Mouse (Mus musculus) forebrain, embryonic 14.5 days (tissue): ENCODE data around the gene Mat2a. TPM values are rescaled to one million over a fixed set of nuclear protein-coding genes. Genes with fewer than 3 reads are reported as not detected.
A peak's percentile ranks its signal among the peaks of the same experiment; 100 is the strongest.
"Not testable (repeated sequence)": the region's sequence is repeated elsewhere in the genome, so short reads cannot be mapped to it uniquely, and the experiment has no call there.

Experiments used
- ATAC-seq: fragments of 200-750 bp; cut with Nextera tagmentation; 2 replicates; pipeline ENCODE4 v1.8.0; 2017; ENCODE audit warnings: mild to moderate bottlenecking, moderate library complexity
- DNase-seq: peaks from one replicate; pipeline ENCODE4 v3.0.0-alpha.2; 2015; ENCODE audit warnings: low spot score
- H3K27ac ChIP-seq: fragments of 300-500 bp; sonication (generic); 2 replicates; pipeline ENCODE4 v1.5.1; 2014; ENCODE audit warnings: low read depth, mild to moderate bottlenecking, control low read depth, low read length, moderate library complexity
- H3K27me3 ChIP-seq: fragments of 300-500 bp; sonication (generic); replicated peaks from 2 replicates; pipeline ENCODE4 v1.6.1; 2014; ENCODE audit warnings: low read length, control low read depth, mixed read lengths; ENCODE audit not compliant: control insufficient read depth, insufficient read depth
- H3K36me3 ChIP-seq: fragments of 300-500 bp; sonication (generic); 2 replicates; pipeline ENCODE4 v1.6.1; 2014; ENCODE audit warnings: low read length, control low read depth; ENCODE audit not compliant: control insufficient read depth, insufficient read depth
- H3K4me1 ChIP-seq: fragments of 300-500 bp; sonication (generic); 2 replicates; pipeline ENCODE4 v1.6.1; 2014; ENCODE audit warnings: antibody characterized with exemption, low read length, control low read depth; ENCODE audit not compliant: control insufficient read depth, insufficient read depth
- H3K4me2 ChIP-seq: fragments of 300-500 bp; sonication (generic); 2 replicates; pipeline ENCODE4 v1.6.1; 2014; ENCODE audit warnings: mild to moderate bottlenecking, control low read depth, low read length
- H3K4me3 ChIP-seq: fragments of 300-500 bp; sonication (generic); 2 replicates; pipeline ENCODE4 v1.5.1; 2014; ENCODE audit warnings: low read depth, low read length, control low read depth
- H3K9ac ChIP-seq: fragments of 300-500 bp; sonication (generic); 2 replicates; pipeline ENCODE4 v1.6.1; 2014; ENCODE audit warnings: mild to moderate bottlenecking, low read length, control low read depth, moderate library complexity
- H3K9me3 ChIP-seq: fragments of 300-500 bp; sonication (generic); replicated peaks from 2 replicates; pipeline ENCODE4 v1.6.1; 2016; ENCODE audit warnings: low read length, control low read depth, mixed read lengths; ENCODE audit not compliant: control insufficient read depth
- WGBS: fragments of 180-500 bp; shearing (Covaris S2); extraction: QIAGEN DNeasy Blood & Tissue Kit; methylation state at CpG from one replicate; pipeline ENCODE4 v1.1.7; 2014; 5-methylcytosine and 5-hydroxymethylcytosine counted together
- polyA plus RNA-seq: library from polyadenylated mRNA; unstranded; fragments of >200 nt; fragmentation: Nextera tagmentation; extraction: Ambion mirVana; gene quantifications from 2 replicates; pipeline ENCODE4 v1.2.1, GENCODE M21; 2014

The Mat2a gene
- polyA plus RNA-seq: 348 and 370 TPM in 2 replicates

GRCm38 (mm10) chr6:72439355-72440185 is at the start of gene Mat2a:
TSS of gene Mat2a (minus strand) at chr6:72439558.
- H3K4me3 ChIP-seq: peak within 1 kb of the TSS; percentile 99
- peaks cover 19% of the 10 kb centered on the region for H3K4me1 ChIP-seq
- H3K4me2 ChIP-seq: peak within 1 kb of the TSS; percentile 88
- ATAC-seq: peak; percentile 91
- DNase-seq: peak; percentile 97
- WGBS: under 1% methylated on average over 75 of the region's 77 CpGs
- H3K9me3 ChIP-seq: no peaks in the 10 kb centered on the region
- H3K36me3 ChIP-seq: peaks cover 30% of the 10 kb centered on the region
- peak within 1 kb of the TSS; percentile 100 for H3K9ac ChIP-seq
- peak within 1 kb of the TSS; percentile 99 for H3K27ac ChIP-seq
- H3K27me3 ChIP-seq: no peaks in the 10 kb centered on the region

- ATAC-seq: no peak
- DNase-seq: no peak
- H3K27me3 ChIP-seq: no peaks in the 10 kb centered on the region
- H3K9me3 ChIP-seq: no peaks in the 10 kb centered on the region
- H3K27ac ChIP-seq: no peak overlapping the region
- H3K4me1 ChIP-seq: no peaks in the 10 kb centered on the region
- H3K9ac ChIP-seq: no peak overlapping the region
- no peak overlapping the region for H3K4me2 ChIP-seq
- WGBS: 66% methylated on average over 3 of the region's 3 CpGs
- H3K36me3 ChIP-seq: no peaks in the 10 kb centered on the region
- H3K4me3 ChIP-seq: no peak overlapping the region
Measured at GRCm38 (mm10) chr6:72488850-72489249, 49.5 kb upstream of the Mat2a start.

- no peak overlapping the region for H3K4me3 ChIP-seq
- WGBS: 62% methylated on average over 3 of the region's 3 CpGs
- no peaks in the 10 kb centered on the region for H3K36me3 ChIP-seq
- H3K27me3 ChIP-seq: no peaks in the 10 kb centered on the region
- no peaks in the 10 kb centered on the region for H3K4me1 ChIP-seq
- ATAC-seq: no peak
- H3K9ac ChIP-seq: no peak overlapping the region
- no peaks in the 10 kb centered on the region for H3K9me3 ChIP-seq
- no peak for DNase-seq
- no peak overlapping the region for H3K27ac ChIP-seq
- H3K4me2 ChIP-seq: no peak overlapping the region
Measured at GRCm38 (mm10) chr6:72487282-72487681, 47.9 kb upstream of the Mat2a start.

GRCm38 (mm10) chr6:72486307-72486706 is 46.9 kb upstream of the Mat2a start:
- no peak for ATAC-seq
- Histone ChIP-seq H3K27ac (no peak overlapping the region), H3K9ac (no peak overlapping the region), H3K4me1 (no peaks in the 10 kb centered on the region), H3K36me3 (no peaks in the 10 kb centered on the region), H3K4me3 (no peak overlapping the region), H3K4me2 (no peak overlapping the region), H3K27me3 (no peaks in the 10 kb centered on the region), H3K9me3 (no peaks in the 10 kb centered on the region)
- 89% methylated on average over 6 of the region's 6 CpGs for WGBS
- DNase-seq: no peak

- Histone ChIP-seq H3K4me2 (no peak overlapping the region), H3K4me3 (no peak overlapping the region), H3K36me3 (no peaks in the 10 kb centered on the region), H3K9ac (no peak overlapping the region), H3K9me3 (no peaks in the 10 kb centered on the region), H3K27ac (no peak overlapping the region), H3K4me1 (no peaks in the 10 kb centered on the region), H3K27me3 (no peaks in the 10 kb centered on the region)
- DNase-seq (no peak), ATAC-seq (no peak)
- 73% methylated on average over 4 of the region's 4 CpGs for WGBS
Measured at GRCm38 (mm10) chr6:72484887-72485286, 45.5 kb upstream of the Mat2a start.

GRCm38 (mm10) chr6:72482156-72482555 is 42.8 kb upstream of the Mat2a start:
- WGBS: 64% methylated on average over 2 of the region's 2 CpGs

GRCm38 (mm10) chr6:72480422-72480702 is 41.0 kb upstream of the Mat2a start:
- WGBS: 98% methylated on average over 2 of the region's 2 CpGs
- Histone ChIP-seq H3K4me1 (no peaks in the 10 kb centered on the region), H3K36me3 (no peaks in the 10 kb centered on the region), H3K4me2 (no peak overlapping the region), H3K4me3 (no peak overlapping the region), H3K9ac (no peak overlapping the region), H3K9me3 (no peaks in the 10 kb centered on the region), H3K27me3 (no peaks in the 10 kb centered on the region), H3K27ac (no peak overlapping the region)
- no peak for DNase-seq
- ATAC-seq: no peak

More at GRCm38 (mm10) chr6:72482156-72482555, 42.8 kb upstream of the Mat2a start:
- Histone ChIP-seq H3K36me3 (no peaks in the 10 kb centered on the region), H3K27ac (no peak overlapping the region), H3K4me2 (no peak overlapping the region), H3K9ac (no peak overlapping the region), H3K4me1 (no peaks in the 10 kb centered on the region), H3K4me3 (no peak overlapping the region), H3K27me3 (no peaks in the 10 kb centered on the region), H3K9me3 (no peaks in the 10 kb centered on the region)
- no peak for ATAC-seq
- DNase-seq: no peak

- Histone ChIP-seq H3K4me1 (no peaks in the 10 kb centered on the region), H3K9me3 (no peaks in the 10 kb centered on the region), H3K4me2 (no peak overlapping the region), H3K27me3 (no peaks in the 10 kb centered on the region), H3K9ac (no peak overlapping the region), H3K36me3 (no peaks in the 10 kb centered on the region), H3K4me3 (no peak overlapping the region), H3K27ac (no peak overlapping the region)
- DNase-seq (no peak), ATAC-seq (no peak)
- 88% methylated on average over 12 of the region's 12 CpGs for WGBS
Measured at GRCm38 (mm10) chr6:72479645-72480421, 40.5 kb upstream of the Mat2a start.

- not testable (repeated sequence) for H3K4me1 ChIP-seq, ATAC-seq, H3K4me3 ChIP-seq, DNase-seq, H3K9me3 ChIP-seq, H3K27me3 ChIP-seq, H3K36me3 ChIP-seq, H3K27ac ChIP-seq, H3K4me2 ChIP-seq, H3K9ac ChIP-seq
- WGBS: 90% methylated on average over 2 of the region's 3 CpGs
Measured at GRCm38 (mm10) chr6:72478691-72479090, 39.3 kb upstream of the Mat2a start.
